11 mouse cellular contexts compared by ENCODE assay signal in genomic region chr14:98072647-98073420, GRCm38 (mm10).
A peak's percentile ranks its signal among the peaks of the same experiment; 100 is the strongest.
DNase-seq lines count a peak whose midpoint lies in the region; ATAC-seq and TF ChIP-seq lines count a peak whose summit lies in the region.
"Had no signal": no experiment of that assay in that cellular context is flagged by ENCODE, and none has a peak within 500 bp of the region (broad histone marks: within the 10 kb centered on the region; RNA-seq: fewer than 3 reads in every experiment).

No protein-coding gene starts in this region.

- peak overlapping the region; percentile 19; the same call in 1 of the 2 replicates for H3K4me3 ChIP-seq in heart, embryonic 13.5 days
- peak overlapping the region; percentile 28 for H3K4me3 ChIP-seq in forebrain, embryonic 16.5 days (replicated peaks; ENCODE audit: low read length)
- peak overlapping the region; percentile 24 for H3K4me3 ChIP-seq in midbrain, embryonic 13.5 days (replicated peaks)
- H3K4me3 ChIP-seq: liver, embryonic 13.5 days had no signal

- no peak for DNase-seq in heart, adult 11 months
- peak; percentile 97 for DNase-seq in brain, embryonic 14.5 days (ENCODE audit: low read depth)
- DNase-seq in urinary bladder, postnatal 14 days (ENCODE audit: low spot score) = no peak
- DNase-seq in thymus, postnatal 10 days (ENCODE audit: low spot score in 2 of 2) = no peak
- no peak for DNase-seq in frontal cortex, postnatal 14 days (ENCODE audit: low spot score in 2 of 2)
- DNase-seq: cerebellum, adult 2 months; kidney, postnatal 10 days; liver, embryonic 13.5 days had no signal

- peak overlapping the region; percentile 42; the same call in 1 of the 2 replicates for H3K27ac ChIP-seq in heart, embryonic 13.5 days (replicated peaks)
- 0 out of 2 replicates have a peak overlapping the region, but pooled peaks have one; percentile 12 for H3K27ac ChIP-seq in forebrain, embryonic 16.5 days (ENCODE audit: low read length)
- peak overlapping the region; percentile 72 for H3K27ac ChIP-seq in midbrain, embryonic 13.5 days
- H3K27ac ChIP-seq: liver, embryonic 13.5 days had no signal

- H3K36me3 ChIP-seq in heart, embryonic 13.5 days = no peaks in the 10 kb centered on the region
- H3K36me3 ChIP-seq in forebrain, embryonic 16.5 days (ENCODE audit: control insufficient read depth, insufficient read depth) = no peaks in the 10 kb centered on the region
- H3K36me3 ChIP-seq in midbrain, embryonic 13.5 days = no peaks in the 10 kb centered on the region
- H3K36me3 ChIP-seq: liver, embryonic 13.5 days had no signal

- TF ChIP-seq CTCF in brain, embryonic 14.5 days (IDR thresholded peaks at IDR 0.05; ENCODE audit: borderline replicate concordance, extremely low read depth, insufficient read depth, insufficient read length) = no peak

- 48% methylated on average over 11 of the region's 11 CpGs for WGBS in heart, embryonic 13.5 days
- 7% methylated on average over 11 of the region's 11 CpGs for WGBS in forebrain, embryonic 16.5 days
- 7% methylated on average over 11 of the region's 11 CpGs for WGBS in midbrain, embryonic 13.5 days

- peaks cover 22% of the 10 kb centered on the region for H3K4me1 ChIP-seq in heart, embryonic 13.5 days
- H3K4me1 ChIP-seq in forebrain, embryonic 16.5 days (replicated peaks; ENCODE audit: control insufficient read depth, insufficient read depth, low read length) = peaks cover 20% of the 10 kb centered on the region
- peaks cover 43% of the 10 kb centered on the region for H3K4me1 ChIP-seq in midbrain, embryonic 13.5 days (replicated peaks)
- H3K4me1 ChIP-seq: liver, embryonic 13.5 days had no signal

- no peak for ATAC-seq in heart, embryonic 13.5 days (ENCODE audit: extremely low read depth, insufficient number of reproducible peaks, low FRiP score, low TSS enrichment)
- ATAC-seq in forebrain, embryonic 16.5 days = peak; percentile 93
- ATAC-seq in midbrain, embryonic 13.5 days = peak; percentile 93

- peak overlapping the region; percentile 24; the same call in 1 of the 2 replicates for H3K9ac ChIP-seq in heart, embryonic 13.5 days
- no peak overlapping the region for H3K9ac ChIP-seq in forebrain, embryonic 16.5 days (replicated peaks; ENCODE audit: low read depth, low read length)
- peak overlapping the region; percentile 46 for H3K9ac ChIP-seq in midbrain, embryonic 13.5 days (replicated peaks)
- H3K9ac ChIP-seq: liver, embryonic 13.5 days had no signal

- no peaks in the 10 kb centered on the region for H3K9me3 ChIP-seq in heart, embryonic 13.5 days
- no peaks in the 10 kb centered on the region for H3K9me3 ChIP-seq in forebrain, embryonic 16.5 days (ENCODE audit: control insufficient read depth, low read length)
- no peaks in the 10 kb centered on the region for H3K9me3 ChIP-seq in midbrain, embryonic 13.5 days
- H3K9me3 ChIP-seq: liver, embryonic 13.5 days had no signal

- H3K4me2 ChIP-seq in heart, embryonic 13.5 days = peak overlapping the region; percentile 54
- peak overlapping the region; percentile 49 for H3K4me2 ChIP-seq in forebrain, embryonic 16.5 days (ENCODE audit: low read length)
- peak overlapping the region; percentile 50 for H3K4me2 ChIP-seq in midbrain, embryonic 13.5 days (replicated peaks)
- H3K4me2 ChIP-seq: liver, embryonic 13.5 days had no signal

- no peaks in the 10 kb centered on the region for H3K27me3 ChIP-seq in heart, embryonic 13.5 days (replicated peaks)
- H3K27me3 ChIP-seq in forebrain, embryonic 16.5 days (replicated peaks; ENCODE audit: control insufficient read depth, insufficient read depth, low read length) = 0 out of 2 replicates have a peak, but pooled peaks cover 2% of the 10 kb centered on the region
- H3K27me3 ChIP-seq in midbrain, embryonic 13.5 days = no peaks in the 10 kb centered on the region
- H3K27me3 ChIP-seq: liver, embryonic 13.5 days had no signal

- TF ChIP-seq POLR2A in brain, embryonic 14.5 days (IDR thresholded peaks at IDR 0.05; ENCODE audit: borderline replicate concordance, extremely low read depth, insufficient read depth, insufficient read length, poor library complexity, severe bottlenecking) = no peak

Comparison
In these comparisons a context has a peak if more than half of its experiments do, and no peak if none do; other contexts are left out.
1. H3K27ac ChIP-seq: peak in every context shown above with its lines; median percentile 72 in midbrain, embryonic 13.5 days; 42 in heart, embryonic 13.5 days; 12 in forebrain, embryonic 16.5 days.